ENCODE assay signal across 15 mouse cellular contexts in the genomic region with DNA sequence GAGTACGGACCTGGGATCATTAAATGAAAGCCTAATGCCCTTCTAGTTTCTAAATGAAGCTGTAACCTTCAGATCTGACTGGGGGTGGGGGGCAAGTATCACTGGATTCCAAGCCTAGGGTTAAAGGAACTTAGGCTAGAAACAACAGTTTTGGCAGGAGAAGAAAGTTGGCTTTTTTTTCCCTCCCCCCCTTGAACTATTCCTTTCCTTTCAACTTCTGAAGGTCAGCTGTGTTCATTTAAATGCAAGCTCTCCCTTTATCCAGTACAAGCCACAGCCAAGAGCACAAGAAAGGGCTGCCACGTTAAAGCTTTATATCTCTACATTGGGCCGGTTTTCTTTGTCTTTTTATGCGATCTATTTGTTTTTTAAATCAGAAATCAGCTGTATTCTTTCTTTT.
DNase-seq lines count a peak whose midpoint lies in the region; ATAC-seq lines count a peak whose summit lies in the region.
"Had no signal": no experiment of that assay in that cellular context is flagged by ENCODE, and none has a peak within 500 bp of the region (broad histone marks: within the 10 kb centered on the region; RNA-seq: fewer than 3 reads in every experiment).

No protein-coding gene starts in this region.

- peaks cover 3% of the 10 kb centered on the region for H3K36me3 ChIP-seq in embryonic facial prominence, embryonic 11.5 days (replicated peaks; ENCODE audit: control insufficient read depth, insufficient read depth, low read depth, low read length)
- H3K36me3 ChIP-seq in embryonic facial prominence, embryonic 10.5 days (replicated peaks), result peaks cover 87% of the 10 kb centered on the region
- peaks cover 42% of the 10 kb centered on the region for H3K36me3 ChIP-seq in kidney, embryonic 16.5 days (ENCODE audit: insufficient read depth, low read length)
- H3K36me3 ChIP-seq in embryonic facial prominence, embryonic 14.5 days (ENCODE audit: control insufficient read depth, insufficient read depth, low read length), result peaks cover 78% of the 10 kb centered on the region

- H3K9ac ChIP-seq in embryonic facial prominence, embryonic 11.5 days (replicated peaks; ENCODE audit: low read length), result no peak overlapping the region
- H3K9ac ChIP-seq in kidney, embryonic 16.5 days (replicated peaks; ENCODE audit: low read length), result no peak overlapping the region
- H3K9ac ChIP-seq in embryonic facial prominence, embryonic 14.5 days (ENCODE audit: low read depth, low read length), result no peak overlapping the region
- H3K9ac ChIP-seq: forebrain, embryonic 12.5 days; liver, embryonic 14.5 days; neural tube, embryonic 13.5 days had no signal

- 0 out of 2 replicates have a peak, but pooled peaks cover 2% of the 10 kb centered on the region for H3K4me1 ChIP-seq in embryonic facial prominence, embryonic 11.5 days (ENCODE audit: control insufficient read depth, insufficient read depth, low read length)
- peaks cover 34% of the 10 kb centered on the region for H3K4me1 ChIP-seq in embryonic facial prominence, embryonic 10.5 days
- peaks cover 40% of the 10 kb centered on the region for H3K4me1 ChIP-seq in kidney, embryonic 16.5 days (ENCODE audit: insufficient read depth, low read length)
- H3K4me1 ChIP-seq in embryonic facial prominence, embryonic 14.5 days (ENCODE audit: control insufficient read depth, insufficient read depth, low read length), result peaks cover 11% of the 10 kb centered on the region

- DNase-seq in embryonic facial prominence, embryonic 11.5 days (ENCODE audit: low spot score), result peak; percentile 40
- no peak for DNase-seq in embryonic facial prominence, embryonic 10.5 days (ENCODE audit: low spot score)
- no peak for DNase-seq in kidney, postnatal 14 days
- peak; percentile 17 for DNase-seq in ES-CJ7 (ENCODE audit: low read depth, low spot score)
- DNase-seq in embryonic facial prominence, embryonic 14.5 days (ENCODE audit: low spot score), result no peak
- DNase-seq in spleen, postnatal 4 days (ENCODE audit: low spot score in 2 of 2), result no peak
- DNase-seq in right cerebral cortex, postnatal 4 days, result no peak
- DNase-seq: B cell, adult 2 months; cerebellum, adult 18-20 months; spleen, adult 18-20 months had no signal

- H3K4me3 ChIP-seq in embryonic facial prominence, embryonic 11.5 days (ENCODE audit: low read depth, low read length), result no peak overlapping the region
- H3K4me3 ChIP-seq in embryonic facial prominence, embryonic 10.5 days, result no peak overlapping the region
- no peak overlapping the region for H3K4me3 ChIP-seq in kidney, embryonic 16.5 days (ENCODE audit: low read length)
- H3K4me3 ChIP-seq in embryonic facial prominence, embryonic 14.5 days (ENCODE audit: low read depth, low read length), result no peak overlapping the region
- H3K4me3 ChIP-seq: forebrain, embryonic 12.5 days; neural tube, embryonic 13.5 days had no signal

- no peak for ATAC-seq in embryonic facial prominence, embryonic 11.5 days (replicated peaks; ENCODE audit: insufficient number of reproducible peaks, low FRiP score, low TSS enrichment, low read depth)
- no peak for ATAC-seq in kidney, embryonic 16.5 days (ENCODE audit: low FRiP score, low TSS enrichment)
- ATAC-seq in embryonic facial prominence, embryonic 14.5 days (ENCODE audit: low read depth), result no peak
- ATAC-seq: hindbrain, embryonic 16.5 days had no signal

- 71% methylated on average over 4 of the region's 4 CpGs for WGBS in embryonic facial prominence, embryonic 11.5 days
- WGBS in embryonic facial prominence, embryonic 10.5 days, result 74% methylated on average over 4 of the region's 4 CpGs
- WGBS in kidney, embryonic 16.5 days, result 55% methylated on average over 4 of the region's 4 CpGs
- 52% methylated on average over 4 of the region's 4 CpGs for WGBS in embryonic facial prominence, embryonic 14.5 days

- H3K27me3 ChIP-seq in embryonic facial prominence, embryonic 11.5 days (ENCODE audit: control insufficient read depth, insufficient read depth, low read length), result no peaks in the 10 kb centered on the region
- no peaks in the 10 kb centered on the region for H3K27me3 ChIP-seq in embryonic facial prominence, embryonic 10.5 days (replicated peaks; ENCODE audit: low read depth, poor library complexity, severe bottlenecking)
- no peaks in the 10 kb centered on the region for H3K27me3 ChIP-seq in kidney, embryonic 16.5 days (ENCODE audit: insufficient read depth, low read length)
- H3K27me3 ChIP-seq in embryonic facial prominence, embryonic 14.5 days (replicated peaks; ENCODE audit: control insufficient read depth, insufficient read depth, low read length), result no peaks in the 10 kb centered on the region
- H3K27me3 ChIP-seq: neural tube, embryonic 13.5 days had no signal

- no peaks in the 10 kb centered on the region for H3K9me3 ChIP-seq in embryonic facial prominence, embryonic 11.5 days (replicated peaks; ENCODE audit: control insufficient read depth, low read length)
- no peaks in the 10 kb centered on the region for H3K9me3 ChIP-seq in embryonic facial prominence, embryonic 10.5 days
- H3K9me3 ChIP-seq in kidney, embryonic 16.5 days (ENCODE audit: low read length), result no peaks in the 10 kb centered on the region
- H3K9me3 ChIP-seq in embryonic facial prominence, embryonic 14.5 days (ENCODE audit: control insufficient read depth, low read length), result no peaks in the 10 kb centered on the region
- H3K9me3 ChIP-seq: forebrain, embryonic 12.5 days; neural tube, embryonic 13.5 days had no signal

- H3K4me2 ChIP-seq in embryonic facial prominence, embryonic 11.5 days (ENCODE audit: low read depth, low read length), result no peak overlapping the region
- H3K4me2 ChIP-seq in kidney, embryonic 16.5 days (replicated peaks; ENCODE audit: low read depth, low read length), result no peak overlapping the region
- H3K4me2 ChIP-seq in embryonic facial prominence, embryonic 14.5 days (ENCODE audit: low read depth, low read length), result no peak overlapping the region
- H3K4me2 ChIP-seq: forebrain, embryonic 12.5 days; neural tube, embryonic 13.5 days had no signal

- no peak overlapping the region for H3K27ac ChIP-seq in embryonic facial prominence, embryonic 11.5 days (replicated peaks; ENCODE audit: low read depth, low read length)
- no peak overlapping the region for H3K27ac ChIP-seq in embryonic facial prominence, embryonic 10.5 days (replicated peaks)
- peak overlapping the region; percentile 60; the same call in 1 of the 2 replicates for H3K27ac ChIP-seq in kidney, embryonic 16.5 days (ENCODE audit: low read length)
- H3K27ac ChIP-seq in embryonic facial prominence, embryonic 14.5 days (replicated peaks; ENCODE audit: low read depth, low read length), result peak overlapping the region; percentile 49; the same call in 1 of the 2 replicates
- H3K27ac ChIP-seq: forebrain, embryonic 12.5 days; liver, embryonic 14.5 days; neural tube, embryonic 13.5 days had no signal

Comparison
In these comparisons a context has a peak if more than half of its experiments do, and no peak if none do; other contexts are left out.
1. DNase-seq: peak in embryonic facial prominence, embryonic 11.5 days (single experiment) and ES-CJ7 (single experiment); none in embryonic facial prominence, embryonic 10.5 days (single experiment), kidney, postnatal 14 days (single experiment), embryonic facial prominence, embryonic 14.5 days (single experiment), spleen, postnatal 4 days (0 of 2) and right cerebral cortex, postnatal 4 days (single experiment).
2. H3K27ac ChIP-seq: peak in kidney, embryonic 16.5 days (single experiment) and embryonic facial prominence, embryonic 14.5 days (single experiment); none in embryonic facial prominence, embryonic 11.5 days (single experiment) and embryonic facial prominence, embryonic 10.5 days (single experiment).